In the genomic region with DNA sequence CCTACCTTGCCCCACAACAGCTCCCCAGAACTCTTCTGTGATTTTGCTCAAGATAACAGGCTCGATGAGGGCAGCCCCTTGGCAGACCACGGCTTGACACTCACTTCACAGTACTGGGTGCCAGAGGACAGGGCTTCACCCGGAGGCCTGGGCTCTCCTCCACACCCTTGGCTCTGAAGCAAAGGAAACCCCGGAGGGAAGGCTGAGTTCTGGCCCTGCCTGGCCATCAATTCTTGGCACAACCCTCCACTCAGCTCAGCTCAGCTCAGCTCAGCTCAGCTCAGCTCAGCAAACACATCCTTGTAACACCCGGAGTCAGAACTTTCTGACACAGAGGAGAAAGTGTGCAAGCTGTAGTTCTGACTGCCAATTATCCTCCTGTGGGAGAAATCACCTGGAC, we compare ENCODE assay signal across 9 mouse cellular contexts. TPM values are rescaled to one million over a fixed set of nuclear protein-coding genes. Genes with fewer than 3 reads are reported as not detected.
DNase-seq lines count a peak whose midpoint lies in the region; ATAC-seq and TF ChIP-seq lines count a peak whose summit lies in the region.
"Had no signal": no experiment of that assay in that cellular context is flagged by ENCODE, and none has a peak within 500 bp of the region (broad histone marks: within the 10 kb centered on the region; RNA-seq: fewer than 3 reads in every experiment).

No protein-coding gene starts in this region.

- no peak overlapping the region for H3K4me3 ChIP-seq in heart, embryonic 10.5 days
- H3K4me3 ChIP-seq in liver, embryonic 11.5 days (ENCODE audit: low read depth, low read length), result no peak overlapping the region
- H3K4me3 ChIP-seq: megakaryocyte, embryonic 14.5 days had no signal

- DNase-seq in cerebellum, adult 9-11 months, result peak; percentile 75
- DNase-seq in cerebellum, postnatal 36 days, result no peak
- DNase-seq in brain, embryonic 14.5 days (ENCODE audit: low read depth), result peak; percentile 85
- DNase-seq in heart, embryonic 10.5 days (ENCODE audit: low spot score), result no peak
- peak; percentile 56 to 69 for DNase-seq in kidney, postnatal 4 days
- peak; percentile 65 for DNase-seq in ovary, postnatal 14 days (ENCODE audit: low spot score)
- DNase-seq in liver, embryonic 11.5 days (ENCODE audit: low spot score), result no peak
- DNase-seq in thymus, postnatal 0 days (ENCODE audit: low spot score), result no peak

- TF ChIP-seq CTCF in brain, embryonic 14.5 days (IDR thresholded peaks at IDR 0.05; ENCODE audit: borderline replicate concordance, extremely low read depth, insufficient read depth, insufficient read length), result no peak

- no peak overlapping the region for H3K9ac ChIP-seq in liver, embryonic 11.5 days (ENCODE audit: low read depth, low read length)

- no peaks in the 10 kb centered on the region for H3K9me3 ChIP-seq in heart, embryonic 10.5 days
- no peaks in the 10 kb centered on the region for H3K9me3 ChIP-seq in liver, embryonic 11.5 days (ENCODE audit: control insufficient read depth, low read length)
- H3K9me3 ChIP-seq: megakaryocyte, embryonic 14.5 days had no signal

- H3K27me3 ChIP-seq in heart, embryonic 10.5 days (ENCODE audit: insufficient read depth, poor library complexity, severe bottlenecking), result no peaks in the 10 kb centered on the region
- no peaks in the 10 kb centered on the region for H3K27me3 ChIP-seq in liver, embryonic 11.5 days (replicated peaks; ENCODE audit: control insufficient read depth, insufficient read depth, low read length)

- no peak overlapping the region for H3K4me2 ChIP-seq in liver, embryonic 11.5 days

- peak overlapping the region; percentile 57 for H3K27ac ChIP-seq in heart, embryonic 10.5 days
- H3K27ac ChIP-seq in liver, embryonic 11.5 days (ENCODE audit: low read depth, low read length), result no peak overlapping the region

- WGBS in heart, embryonic 10.5 days, result 42% methylated on average over 5 of the region's 5 CpGs
- WGBS in liver, embryonic 11.5 days, result 60% methylated on average over 5 of the region's 5 CpGs

- H3K4me1 ChIP-seq in heart, embryonic 10.5 days, result peaks cover 85% of the 10 kb centered on the region
- peaks cover 42% of the 10 kb centered on the region for H3K4me1 ChIP-seq in liver, embryonic 11.5 days (replicated peaks; ENCODE audit: control insufficient read depth, insufficient read depth, low read length)

- TF ChIP-seq POLR2A in brain, embryonic 14.5 days (IDR thresholded peaks at IDR 0.05; ENCODE audit: borderline replicate concordance, extremely low read depth, insufficient read depth, insufficient read length, poor library complexity, severe bottlenecking), result no peak

- no peaks in the 10 kb centered on the region; the same call in 1 of the 2 replicates for H3K36me3 ChIP-seq in heart, embryonic 10.5 days
- no peaks in the 10 kb centered on the region; the same call in 1 of the 2 replicates for H3K36me3 ChIP-seq in liver, embryonic 11.5 days (ENCODE audit: control insufficient read depth, insufficient read depth, low read length)

- ATAC-seq in liver, embryonic 11.5 days (replicated peaks; ENCODE audit: low FRiP score), result no peak

RNA-seq across cellular contexts. Expression of a gene that starts 30.3 kb away (rescaled TPM):
- 31.6 and 71.5 TPM in 2 replicates for polyA plus RNA-seq in brain, embryonic 14.5 days (2012; rRNA removed)
- polyA plus RNA-seq in heart, embryonic 10.5 days (2016; fragmentation: Nextera tagmentation; extraction: Ambion mirVana), result 17.8 and 23.3 TPM in 2 replicates
- polyA plus RNA-seq in liver, embryonic 11.5 days (2014; fragmentation: Nextera tagmentation; extraction: Ambion mirVana), result 14.0 and 17.2 TPM in 2 replicates
- polyA plus RNA-seq in thymus, postnatal 0 days (2015; fragmentation: Nextera tagmentation; extraction: Ambion mirVana), result 14.3 and 19.8 TPM in 2 replicates

Comparison
In these comparisons a context has a peak if more than half of its experiments do, and no peak if none do; other contexts are left out.
1. DNase-seq: peak in cerebellum, adult 9-11 months (single experiment), brain, embryonic 14.5 days (single experiment), kidney, postnatal 4 days (2 of 2) and ovary, postnatal 14 days (single experiment); none in cerebellum, postnatal 36 days (0 of 2), heart, embryonic 10.5 days (single experiment), liver, embryonic 11.5 days (single experiment) and thymus, postnatal 0 days (single experiment).